In the genomic region with DNA sequence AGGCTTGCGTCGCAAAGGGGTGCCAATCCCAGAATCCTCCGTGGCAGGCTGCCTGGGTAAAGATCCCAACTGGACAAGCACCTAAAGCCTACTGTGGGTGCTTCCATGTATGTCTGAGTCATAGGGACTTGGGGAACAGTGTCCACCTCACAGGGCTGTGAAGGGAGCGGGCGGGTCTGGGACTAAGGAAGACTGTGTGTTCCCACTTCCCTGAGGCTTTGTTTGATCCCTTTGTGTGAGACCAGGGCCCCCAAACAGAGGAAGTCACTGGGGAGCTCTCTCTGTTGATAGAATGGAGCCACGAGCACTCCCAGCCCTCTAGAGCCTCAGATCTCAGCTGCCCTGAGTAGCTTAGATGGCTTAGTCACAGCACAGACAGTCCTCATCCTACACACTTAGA, we compare ENCODE assay signal across 17 mouse cellular contexts. TPM values are rescaled to one million over a fixed set of nuclear protein-coding genes. Genes with fewer than 3 reads are reported as not detected.
DNase-seq lines count a peak whose midpoint lies in the region; ATAC-seq and TF ChIP-seq lines count a peak whose summit lies in the region.
"Had no signal": no experiment of that assay in that cellular context is flagged by ENCODE, and none has a peak within 500 bp of the region (broad histone marks: within the 10 kb centered on the region; RNA-seq: fewer than 3 reads in every experiment).

No protein-coding gene starts in this region.

- H3K27me3 ChIP-seq in heart, embryonic 10.5 days (ENCODE audit: insufficient read depth, poor library complexity, severe bottlenecking) = no peaks in the 10 kb centered on the region
- no peaks in the 10 kb centered on the region for H3K27me3 ChIP-seq in kidney, embryonic 16.5 days (ENCODE audit: insufficient read depth, low read length)
- H3K27me3 ChIP-seq in embryonic facial prominence, embryonic 14.5 days (replicated peaks; ENCODE audit: control insufficient read depth, insufficient read depth, low read length) = no peaks in the 10 kb centered on the region
- H3K27me3 ChIP-seq in myocyte (ENCODE audit: control insufficient read depth, insufficient read depth, insufficient read length) = no peaks in the 10 kb centered on the region
- H3K27me3 ChIP-seq: embryonic facial prominence, embryonic 13.5 days had no signal

- H3K4me3 ChIP-seq in heart, embryonic 10.5 days = no peak overlapping the region
- H3K4me3 ChIP-seq in kidney, embryonic 16.5 days (ENCODE audit: low read length) = no peak overlapping the region
- no peak overlapping the region for H3K4me3 ChIP-seq in embryonic facial prominence, embryonic 14.5 days (ENCODE audit: low read depth, low read length)
- H3K4me3 ChIP-seq in myocyte = no peak overlapping the region
- H3K4me3 ChIP-seq: embryonic facial prominence, embryonic 13.5 days; forebrain, embryonic 12.5 days; limb, embryonic 12.5 days; liver, embryonic 15.5 days had no signal

- H3K9ac ChIP-seq in kidney, embryonic 16.5 days (replicated peaks; ENCODE audit: low read length) = no peak overlapping the region
- no peak overlapping the region for H3K9ac ChIP-seq in embryonic facial prominence, embryonic 14.5 days (ENCODE audit: low read depth, low read length)
- H3K9ac ChIP-seq: embryonic facial prominence, embryonic 13.5 days; forebrain, embryonic 12.5 days; limb, embryonic 12.5 days; liver, embryonic 15.5 days had no signal

- peaks cover 25% of the 10 kb centered on the region; the same call in 1 of the 2 replicates for H3K36me3 ChIP-seq in heart, embryonic 10.5 days
- peaks cover 22% of the 10 kb centered on the region; the same call in 1 of the 2 replicates for H3K36me3 ChIP-seq in kidney, embryonic 16.5 days (ENCODE audit: insufficient read depth, low read length)
- no peaks in the 10 kb centered on the region for H3K36me3 ChIP-seq in embryonic facial prominence, embryonic 14.5 days (ENCODE audit: control insufficient read depth, insufficient read depth, low read length)
- H3K36me3 ChIP-seq in myocyte (ENCODE audit: control insufficient read depth, insufficient read depth) = no peaks in the 10 kb centered on the region
- H3K36me3 ChIP-seq: forebrain, embryonic 12.5 days; liver, embryonic 15.5 days had no signal

- no peak for ATAC-seq in kidney, embryonic 16.5 days (ENCODE audit: low FRiP score, low TSS enrichment)
- ATAC-seq in embryonic facial prominence, embryonic 14.5 days (ENCODE audit: low read depth) = no peak

- peak overlapping the region; percentile 92; the same call in 1 of the 2 replicates for H3K4me2 ChIP-seq in kidney, embryonic 16.5 days (replicated peaks; ENCODE audit: low read depth, low read length)
- 0 out of 2 replicates have a peak overlapping the region, but pooled peaks have one; percentile 0 for H3K4me2 ChIP-seq in embryonic facial prominence, embryonic 14.5 days (ENCODE audit: low read depth, low read length)
- peak overlapping the region; percentile 95 for H3K4me2 ChIP-seq in myocyte (ENCODE audit: low read depth)
- H3K4me2 ChIP-seq: forebrain, embryonic 12.5 days; limb, embryonic 12.5 days; liver, embryonic 15.5 days had no signal

- peaks cover 18% of the 10 kb centered on the region for H3K79me2 ChIP-seq in myocyte (ENCODE audit: control insufficient read depth, insufficient read depth)

- H3ac ChIP-seq in myocyte (ENCODE audit: control insufficient read depth, insufficient read length) = no peak overlapping the region

- WGBS in heart, embryonic 10.5 days = 73% methylated on average over 6 of the region's 6 CpGs
- WGBS in kidney, embryonic 16.5 days = 83% methylated on average over 6 of the region's 6 CpGs
- WGBS in embryonic facial prominence, embryonic 14.5 days = 85% methylated on average over 6 of the region's 6 CpGs

- no peak for TF ChIP-seq POLR2A in myocyte (IDR thresholded peaks at IDR 0.05; ENCODE audit: insufficient read length, low read depth)

- no peak for DNase-seq in heart, embryonic 10.5 days (ENCODE audit: low spot score)
- no peak for DNase-seq in heart, adult 18-20 months
- no peak for DNase-seq in kidney, postnatal 4 days
- DNase-seq in embryonic facial prominence, embryonic 14.5 days (ENCODE audit: low spot score) = no peak
- DNase-seq in right cerebral cortex, postnatal 36 days (ENCODE audit: low spot score in 2 of 2) = no peak
- DNase-seq: adrenal gland, adult 2 months; B cell, adult 2 months; cerebellum, adult 18-20 months; kidney, postnatal 10 days; thymus, postnatal 36 days had no signal

- H3K27ac ChIP-seq in heart, embryonic 10.5 days = peak overlapping the region; percentile 37; the same call in 1 of the 2 replicates
- no peak overlapping the region for H3K27ac ChIP-seq in kidney, embryonic 16.5 days (ENCODE audit: low read length)
- no peak overlapping the region for H3K27ac ChIP-seq in embryonic facial prominence, embryonic 14.5 days (replicated peaks; ENCODE audit: low read depth, low read length)
- H3K27ac ChIP-seq: embryonic facial prominence, embryonic 13.5 days; forebrain, embryonic 12.5 days; limb, embryonic 12.5 days; liver, embryonic 15.5 days had no signal

- no peaks in the 10 kb centered on the region for H3K9me3 ChIP-seq in heart, embryonic 10.5 days
- no peaks in the 10 kb centered on the region for H3K9me3 ChIP-seq in kidney, embryonic 16.5 days (ENCODE audit: low read length)
- no peaks in the 10 kb centered on the region for H3K9me3 ChIP-seq in embryonic facial prominence, embryonic 14.5 days (ENCODE audit: control insufficient read depth, low read length)
- H3K9me3 ChIP-seq: embryonic facial prominence, embryonic 13.5 days; forebrain, embryonic 12.5 days; limb, embryonic 12.5 days; liver, embryonic 15.5 days had no signal

- peaks cover 83% of the 10 kb centered on the region for H3K4me1 ChIP-seq in heart, embryonic 10.5 days
- peaks cover 36% of the 10 kb centered on the region for H3K4me1 ChIP-seq in kidney, embryonic 16.5 days (ENCODE audit: insufficient read depth, low read length)
- peaks cover 18% of the 10 kb centered on the region for H3K4me1 ChIP-seq in embryonic facial prominence, embryonic 14.5 days (ENCODE audit: control insufficient read depth, insufficient read depth, low read length)
- H3K4me1 ChIP-seq: liver, embryonic 15.5 days had no signal

TF ChIP-seq in myocyte, 11 proteins besides CTCF, POLR2A, EP300 and RAD21:
- TF ChIP-seq MYOG (IDR thresholded peaks at IDR 0.05; ENCODE audit: control insufficient read depth in 1 of 3, insufficient read depth in 1 of 3, insufficient read length in 2 of 3, low read depth in 2 of 3) (no peak), CEBPB (IDR thresholded peaks at IDR 0.05; ENCODE audit: insufficient read depth, poor library complexity, severe bottlenecking) (no peak), USF1 (IDR thresholded peaks at IDR 0.05; ENCODE audit: low read depth) (no peak), TCF12 (IDR thresholded peaks at IDR 0.05; ENCODE audit: insufficient read depth, poor library complexity, severe bottlenecking) (no peak), E2F4 (IDR thresholded peaks at IDR 0.05; ENCODE audit: insufficient read depth) (no peak), SRF (IDR thresholded peaks at IDR 0.05; ENCODE audit: control insufficient read depth, insufficient read length, low read depth) (no peak), MAX (IDR thresholded peaks at IDR 0.05; ENCODE audit: low read depth) (no peak)
TF ChIP-seq in myocyte: peak in this region for 0.

RNA-seq across cellular contexts. Expression of gene Col4a1, which starts 3.5 kb away (rescaled TPM):
- polyA plus RNA-seq in heart, embryonic 10.5 days (2016; fragmentation: Nextera tagmentation; extraction: Ambion mirVana) = 143 and 257 TPM in 2 replicates
- 100 to 1,000 TPM; 217 to 274 TPM for total RNA-seq in heart, adult 18-20 months (2021)
- 382 and 440 TPM in 2 replicates for polyA plus RNA-seq in kidney, embryonic 16.5 days (2015; fragmentation: Nextera tagmentation; extraction: Ambion mirVana)
- polyA plus RNA-seq in embryonic facial prominence, embryonic 14.5 days (2014; fragmentation: Nextera tagmentation; extraction: Ambion mirVana) = 270 and 289 TPM in 2 replicates
- 34.8 TPM for polyA plus RNA-seq in myocyte (2012; fragmentation: generic; extraction: Trizol)
- total RNA-seq: megakaryocyte-erythroid progenitor cell, adult 5-6 weeks had no signal

RNA-seq across cellular contexts. Expression of gene Col4a2, which starts 3.5 kb away (rescaled TPM):
- 54.9 and 97.0 TPM in 2 replicates for polyA plus RNA-seq in heart, embryonic 10.5 days (2016; fragmentation: Nextera tagmentation; extraction: Ambion mirVana)
- 100 to 1,000 TPM; 127 to 140 TPM for total RNA-seq in heart, adult 18-20 months (2021)
- 121 and 126 TPM in 2 replicates for polyA plus RNA-seq in kidney, embryonic 16.5 days (2015; fragmentation: Nextera tagmentation; extraction: Ambion mirVana)
- 92.3 and 95.9 TPM in 2 replicates for polyA plus RNA-seq in embryonic facial prominence, embryonic 14.5 days (2014; fragmentation: Nextera tagmentation; extraction: Ambion mirVana)
- polyA plus RNA-seq in myocyte (2012; fragmentation: generic; extraction: Trizol) = 47.3 TPM

Comparison
In these comparisons a context has a peak if more than half of its experiments do, and no peak if none do; other contexts are left out.
1. H3K4me2 ChIP-seq: peak in every context shown above with its lines; median percentile 95 in myocyte; 92 in kidney, embryonic 16.5 days; 0 in embryonic facial prominence, embryonic 14.5 days.